Mouse (Mus musculus) erythroblast, embryonic 14.5 days (primary cell): Measurements from ENCODE around the gene Akap2.

Source experiments
- GATA1 ChIP-seq: IDR thresholded peaks from 2 replicates; pipeline ENCODE4 v1.6.1; 2012; ENCODE audit warnings: low read length, inconsistent platforms, mixed read lengths
- TAL1 ChIP-seq: IDR thresholded peaks from 3 replicates; pipeline ENCODE4 v1.6.1; 2012; ENCODE audit warnings: low read length, inconsistent platforms, mixed read lengths

DNA sequence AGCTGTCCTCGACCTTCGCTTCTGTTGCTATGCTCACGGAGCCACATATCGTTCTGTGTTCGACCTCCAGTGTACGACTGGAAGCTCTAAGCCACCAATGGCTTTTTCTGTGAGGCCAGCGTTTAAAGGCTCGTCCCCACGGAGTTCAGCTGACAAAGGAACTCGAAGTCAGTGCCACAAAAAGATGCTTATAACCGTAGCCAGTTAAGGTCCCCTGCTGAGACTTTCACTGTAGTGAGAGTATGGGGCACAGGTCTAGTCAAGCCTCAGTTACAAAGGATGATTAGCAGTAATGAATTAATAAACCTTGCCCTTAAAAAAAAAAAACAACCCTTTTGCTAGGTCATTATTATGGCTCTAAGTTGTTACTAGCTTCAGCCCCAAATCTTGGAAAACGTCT, 37.3 kb upstream of the Akap2 start:
- TF ChIP-seq TAL1 (no peak), GATA1 (no peak)
